Mouse (Mus musculus) A20 (cell line): ENCODE results near the gene Igf2bp1.

ENCODE experiments used
- DNase-seq: peaks from one replicate; pipeline ENCODE4 v3.0.0-alpha.2; 2011; ENCODE audit warnings: low read depth, low spot score

Igf2bp1 gene

DNA sequence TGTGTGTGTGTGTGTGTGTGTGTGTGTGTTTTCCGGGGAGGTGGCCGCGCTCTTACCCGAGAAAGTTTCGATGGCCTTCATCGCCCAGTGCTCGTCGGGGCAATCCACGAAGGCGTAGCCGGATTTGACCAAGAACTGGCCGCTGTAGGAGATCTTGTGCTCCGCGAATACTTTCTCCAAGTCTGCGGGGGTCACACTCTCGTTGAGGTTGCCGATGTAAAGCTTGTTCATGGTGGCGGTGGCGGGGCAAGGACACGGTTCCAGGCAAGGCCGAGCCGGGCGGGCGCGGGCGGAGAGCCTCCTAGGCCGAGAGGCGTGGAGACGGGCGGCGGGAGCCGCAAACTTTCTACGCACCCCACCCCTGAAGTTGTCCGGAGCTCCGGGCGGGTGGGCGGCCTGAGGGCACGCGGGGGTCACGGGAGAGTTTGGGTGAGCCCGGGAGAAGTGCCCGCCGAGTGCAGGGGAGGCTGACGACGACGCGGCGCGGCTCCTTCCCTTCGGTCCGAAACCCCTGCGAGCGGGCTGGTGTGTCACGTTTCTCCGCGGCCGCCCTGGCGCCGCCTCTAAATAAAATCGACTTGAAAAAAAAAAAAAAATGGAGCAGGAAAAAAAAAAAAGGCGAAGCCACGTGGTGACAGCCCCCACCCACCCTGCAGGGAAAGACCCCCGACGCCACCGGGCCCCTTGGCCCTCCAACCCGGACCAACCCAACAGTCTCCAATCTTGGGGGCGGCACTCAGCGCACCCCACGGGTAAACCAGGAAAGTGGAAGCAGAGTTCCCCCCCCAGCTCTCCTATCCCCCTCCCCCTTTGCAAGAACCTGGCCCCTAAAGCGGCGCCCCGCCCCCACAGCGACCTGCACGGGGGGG, at the start of gene Igf2bp1:
TSS of gene Igf2bp1 (minus strand) at position 538 of the 869 bp plus-strand sequence.
- DNase-seq: no peak

- DNase-seq: no peak
Measured at GRCm38 (mm10) chr11:96050854-96051253, 45.1 kb upstream of the Igf2bp1 start.

DNA sequence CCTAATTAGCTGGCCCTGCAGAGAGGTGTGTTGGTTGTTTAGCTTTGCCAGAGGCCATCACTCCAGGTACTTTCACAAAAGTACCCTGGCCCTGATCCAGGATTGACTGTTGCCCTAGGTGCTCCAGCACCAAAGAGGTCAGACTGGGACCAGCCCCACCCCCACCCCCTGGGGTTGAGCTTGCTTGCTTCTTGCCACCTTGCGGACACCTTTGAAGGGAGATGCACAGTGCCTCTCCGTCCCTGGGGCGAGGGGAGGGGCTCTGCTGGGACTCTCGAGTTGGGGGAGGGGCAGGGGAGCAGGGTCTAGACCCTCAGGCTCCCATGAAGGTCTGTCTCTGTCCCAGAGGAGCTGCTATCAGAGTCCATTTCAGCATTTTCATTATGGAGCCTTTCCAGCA, 44.2 kb upstream of the Igf2bp1 start:
- no peak for DNase-seq

- DNase-seq: peak; percentile 62
Measured at GRCm38 (mm10) chr11:96047469-96048373, 42.0 kb upstream of the Igf2bp1 start.

- no peak for DNase-seq
Measured at GRCm38 (mm10) chr11:96046793-96047192, 41.1 kb upstream of the Igf2bp1 start.

- DNase-seq: no peak
Measured at GRCm38 (mm10) chr11:96046028-96046427, 40.3 kb upstream of the Igf2bp1 start.

GRCm38 (mm10) chr11:96044803-96045567, 39.2 kb upstream of the Igf2bp1 start:
- DNase-seq: peak; percentile 57

DNA sequence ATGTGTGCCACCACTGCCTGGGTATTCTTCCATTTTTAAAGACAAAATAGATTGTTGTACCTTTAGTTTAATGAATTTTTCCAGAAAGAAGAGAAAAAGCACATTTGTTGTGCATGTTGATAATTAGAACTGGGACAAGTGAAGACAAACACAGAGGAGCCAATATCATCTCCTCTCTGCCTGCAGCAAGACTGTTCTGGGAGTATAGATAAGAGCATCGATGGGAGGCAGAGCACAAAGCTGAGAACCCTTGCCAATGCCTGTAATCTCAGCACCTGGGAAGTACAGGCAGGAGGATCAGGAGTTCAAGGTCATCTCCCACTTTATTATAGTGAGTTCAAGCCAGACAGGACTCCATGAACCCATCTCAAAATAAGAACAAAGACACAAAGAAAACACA, 32.8 kb upstream of the Igf2bp1 start:
- DNase-seq: no peak

DNA sequence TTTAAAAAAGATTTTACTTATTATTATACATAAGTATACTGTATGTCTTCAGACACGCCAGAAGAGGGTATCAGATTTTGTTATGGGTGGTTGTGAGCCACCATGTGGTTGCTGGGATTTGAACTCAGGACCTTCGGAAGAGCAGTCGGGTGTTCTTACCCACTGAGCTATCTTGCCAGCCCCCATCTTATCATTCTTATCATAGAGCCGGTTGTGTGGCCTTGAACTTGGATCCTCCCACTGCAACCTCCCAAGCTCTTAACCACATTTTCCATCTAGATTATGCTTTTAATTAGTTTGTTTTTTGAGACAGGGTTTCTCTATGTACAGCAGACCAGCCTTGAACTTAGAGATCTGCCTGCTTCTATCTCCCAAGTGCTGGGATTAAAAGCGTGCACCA, 31.8 kb upstream of the Igf2bp1 start:
- no peak for DNase-seq

DNA sequence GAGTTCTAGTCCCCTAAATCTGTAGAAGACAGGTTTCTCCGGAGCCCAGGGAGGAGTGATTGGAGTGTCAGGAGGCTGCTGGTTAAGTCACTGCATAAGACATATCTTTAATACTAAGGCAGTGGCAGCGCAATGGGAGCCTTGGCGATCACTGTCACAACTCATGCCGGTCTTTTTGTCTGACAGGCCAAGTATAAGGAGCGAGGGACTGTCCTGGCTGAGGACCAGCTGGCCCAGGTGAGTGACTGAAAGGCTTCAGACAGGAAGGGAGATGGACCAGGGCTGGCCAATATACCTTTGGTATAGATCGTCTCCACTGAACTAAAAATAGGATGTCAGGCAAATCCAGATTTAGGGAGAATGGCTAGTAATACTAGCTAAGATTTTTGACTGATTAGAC, 29.4 kb upstream of the Igf2bp1 start:
- no peak for DNase-seq

- peak; percentile 96 for DNase-seq
Measured at GRCm38 (mm10) chr11:96034596-96035052, 28.9 kb upstream of the Igf2bp1 start, which contains the start of gene Snf8. Gene Snf8, plus strand, starts transcription at chr11:96034885.

DNA sequence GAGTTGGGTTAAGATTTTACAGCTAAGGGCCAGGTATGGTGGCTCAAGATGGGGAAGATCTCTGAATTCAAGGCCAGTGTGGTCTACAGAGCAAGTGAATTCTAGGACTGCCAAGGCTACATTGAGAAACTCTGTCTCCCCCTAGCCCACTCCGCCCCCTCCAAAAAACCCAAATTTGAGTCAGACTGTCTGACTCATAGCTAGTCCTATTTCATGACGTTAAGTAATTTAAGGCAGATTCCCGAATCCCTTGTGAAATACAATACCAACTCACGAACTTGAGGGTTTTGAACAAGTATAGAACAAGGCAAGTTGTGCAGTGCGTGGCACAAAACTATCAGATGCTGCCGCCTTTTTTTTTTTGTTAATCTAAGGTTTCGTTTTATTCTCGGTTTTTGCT, 28.4 kb upstream of the Igf2bp1 start:
- DNase-seq: no peak

- DNase-seq: peak; percentile 50
Measured at GRCm38 (mm10) chr11:96033264-96033663, 27.5 kb upstream of the Igf2bp1 start.

DNA sequence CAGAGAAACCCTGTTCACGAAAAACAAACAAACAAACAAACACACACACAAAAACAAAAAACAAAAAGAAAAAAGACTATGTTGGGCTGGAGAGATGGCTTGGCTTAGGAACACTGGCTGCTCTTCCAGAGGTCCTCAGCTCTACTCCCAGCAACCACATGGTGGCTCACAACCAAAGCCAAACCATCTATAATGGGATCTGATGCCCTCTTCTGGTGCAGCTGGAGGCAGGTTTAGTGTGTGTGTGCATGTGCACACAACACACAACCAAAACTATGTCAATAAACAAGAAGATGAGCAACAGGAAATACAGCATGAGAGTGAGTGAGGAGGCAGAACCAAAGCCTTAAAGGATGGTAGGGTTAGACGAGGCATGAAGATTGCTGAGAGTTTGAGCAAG, 26.0 kb upstream of the Igf2bp1 start:
- DNase-seq: peak; percentile 53

- no peak for DNase-seq
Measured at GRCm38 (mm10) chr11:96030571-96030970, 24.8 kb upstream of the Igf2bp1 start.

GRCm38 (mm10) chr11:96028130-96028529, 22.4 kb upstream of the Igf2bp1 start:
- no peak for DNase-seq

GRCm38 (mm10) chr11:96020622-96021021, 14.9 kb upstream of the Igf2bp1 start:
- no peak for DNase-seq

DNA sequence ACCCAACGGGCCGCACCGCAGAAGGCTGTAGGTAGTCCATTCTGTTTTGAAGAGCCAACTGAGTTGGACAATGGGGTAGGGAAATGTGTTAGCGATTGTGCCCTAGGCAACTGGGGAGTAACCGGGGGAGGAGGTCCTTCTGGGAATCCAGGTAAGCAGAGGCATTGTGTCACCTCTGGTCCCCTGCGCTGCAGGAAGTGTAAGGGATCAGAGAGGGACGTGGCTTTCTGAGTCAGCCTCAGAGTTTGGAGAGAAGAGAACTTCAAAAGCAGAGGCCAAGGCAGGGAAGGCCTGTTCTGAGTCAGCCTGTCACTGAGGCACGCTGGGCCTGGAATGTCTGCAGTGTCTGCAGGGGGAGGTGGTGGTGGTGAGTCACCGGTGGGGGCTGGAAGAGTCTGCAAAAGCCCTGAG, 12.2 kb upstream of the Igf2bp1 start:
- DNase-seq: no peak

DNA sequence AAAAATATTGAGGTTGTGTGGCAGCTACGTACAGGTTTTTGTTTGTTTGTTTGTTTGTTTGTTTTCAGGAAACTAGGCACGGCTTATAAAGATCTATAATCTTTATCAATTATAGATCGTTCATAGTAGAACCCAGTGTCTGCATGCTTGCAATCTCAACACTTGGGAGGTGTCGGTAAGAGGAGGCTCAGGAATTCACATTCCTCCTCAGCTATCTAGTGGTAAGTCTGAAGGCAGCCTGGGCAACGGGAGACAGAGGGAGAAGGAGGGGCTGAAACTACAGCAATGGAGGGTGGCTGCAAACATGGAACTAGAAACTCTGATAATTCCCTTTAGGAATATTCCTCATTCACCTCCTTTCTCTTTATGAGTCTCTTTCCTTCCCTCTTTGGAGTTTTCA, 9.7 kb upstream of the Igf2bp1 start:
- no peak for DNase-seq

DNA sequence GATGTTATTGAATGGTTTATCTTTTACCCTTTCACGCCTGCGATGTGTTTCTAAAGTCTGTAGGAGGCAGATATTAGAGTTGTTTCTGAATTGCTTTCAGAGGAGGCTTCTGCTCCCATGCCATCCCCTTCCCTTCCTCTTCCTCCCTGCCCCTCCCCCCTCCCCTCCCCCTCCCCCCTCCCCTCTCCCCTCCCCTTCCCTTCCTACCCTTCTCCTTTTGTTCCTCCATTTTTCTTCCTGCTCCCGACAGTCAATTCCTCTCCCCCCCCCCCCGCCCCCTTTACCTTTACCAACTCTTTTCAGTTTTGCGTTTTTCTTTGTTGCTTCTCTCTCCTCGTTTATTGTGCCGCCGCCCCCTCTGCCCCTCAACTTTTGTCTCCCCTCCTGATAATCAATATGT, 6.2 kb upstream of the Igf2bp1 start:
- DNase-seq: no peak

DNA sequence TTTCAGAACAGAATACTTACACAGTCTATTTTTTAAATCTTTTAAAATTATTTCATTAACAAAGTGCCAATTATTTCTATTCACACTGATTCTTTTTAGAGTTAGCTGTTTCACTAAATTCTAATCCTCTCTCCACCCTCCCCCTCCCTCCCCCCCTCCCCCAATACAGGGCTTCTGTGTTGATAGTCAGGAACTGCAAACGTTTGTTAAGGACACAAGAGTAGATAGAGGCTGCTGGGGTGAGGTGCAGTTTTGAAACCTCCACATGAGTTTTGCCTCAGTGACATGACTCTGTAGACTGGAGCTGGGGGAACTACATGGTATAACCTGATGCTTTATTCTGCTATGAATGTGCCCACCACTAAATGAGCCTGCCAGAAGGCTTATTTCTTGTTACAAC, 3.1 kb upstream of the Igf2bp1 start:
- DNase-seq: no peak
